Comparison of ENCODE assay signal across 30 mouse cellular contexts in the genomic region with DNA sequence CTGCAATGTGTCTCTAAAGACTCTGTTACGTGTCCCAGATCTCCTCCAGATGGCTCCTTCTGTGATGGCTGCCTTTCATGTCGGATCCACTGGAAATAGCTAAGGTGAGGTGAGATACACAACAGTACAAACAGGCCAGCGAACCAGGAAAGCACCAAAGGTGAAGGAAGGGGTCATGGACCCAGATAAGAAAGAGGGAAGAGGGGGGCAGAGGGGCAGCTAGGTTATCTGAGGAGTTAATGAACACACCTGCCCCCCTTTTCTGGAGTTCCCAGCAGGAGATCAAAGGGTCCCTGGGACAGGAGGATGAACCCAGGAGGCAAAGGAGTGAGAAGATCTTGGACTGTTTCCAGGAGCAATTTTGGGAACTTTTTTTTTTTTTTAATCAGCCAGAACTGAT. TPM values are rescaled to one million over a fixed set of nuclear protein-coding genes. Genes with fewer than 3 reads are reported as not detected.
"Had no signal": no experiment of that assay in that cellular context is flagged by ENCODE, and none has a peak within 500 bp of the region (broad histone marks: within the 10 kb centered on the region; RNA-seq: fewer than 3 reads in every experiment).

No protein-coding gene starts in this region.

- ATAC-seq: midbrain, embryonic 15.5 days had no signal

- H3K36me3 ChIP-seq: kidney, embryonic 15.5 days; limb, embryonic 12.5 days; limb, embryonic 15.5 days; midbrain, embryonic 12.5 days; midbrain, embryonic 15.5 days; neural tube, embryonic 12.5 days; neural tube, embryonic 15.5 days had no signal

- H3K9ac ChIP-seq: kidney, embryonic 15.5 days; limb, embryonic 12.5 days; limb, embryonic 15.5 days; midbrain, embryonic 12.5 days; midbrain, embryonic 15.5 days; neural tube, embryonic 12.5 days; neural tube, embryonic 15.5 days had no signal

- H3K9me3 ChIP-seq: kidney, embryonic 15.5 days; limb, embryonic 12.5 days; limb, embryonic 15.5 days; midbrain, embryonic 12.5 days; midbrain, embryonic 15.5 days; neural tube, embryonic 12.5 days; neural tube, embryonic 15.5 days had no signal

- H3K4me2 ChIP-seq: kidney, embryonic 15.5 days; limb, embryonic 12.5 days; limb, embryonic 15.5 days; midbrain, embryonic 12.5 days; midbrain, embryonic 15.5 days; neural tube, embryonic 12.5 days; neural tube, embryonic 15.5 days had no signal

- H3K27me3 ChIP-seq: kidney, embryonic 15.5 days; limb, embryonic 12.5 days; limb, embryonic 15.5 days; midbrain, embryonic 12.5 days; midbrain, embryonic 15.5 days; neural tube, embryonic 12.5 days; neural tube, embryonic 15.5 days had no signal

- H3K27ac ChIP-seq: kidney, embryonic 15.5 days; left cerebral cortex, adult 2 months; limb, embryonic 12.5 days; limb, embryonic 15.5 days; midbrain, embryonic 12.5 days; midbrain, embryonic 15.5 days; neural tube, embryonic 12.5 days; neural tube, embryonic 15.5 days had no signal

- H3K4me3 ChIP-seq: kidney, embryonic 15.5 days; left cerebral cortex, adult 2 months; limb, embryonic 12.5 days; limb, embryonic 15.5 days; midbrain, embryonic 12.5 days; midbrain, embryonic 15.5 days; neural tube, embryonic 12.5 days; neural tube, embryonic 15.5 days had no signal

- H3K4me1 ChIP-seq: kidney, embryonic 15.5 days; limb, embryonic 12.5 days; limb, embryonic 15.5 days; midbrain, embryonic 12.5 days; midbrain, embryonic 15.5 days; neural tube, embryonic 12.5 days; neural tube, embryonic 15.5 days had no signal

- DNase-seq: kidney, adult 11 months; kidney, adult 8-10 months; kidney, postnatal 10 days; kidney, postnatal 36 days; left cerebral cortex, postnatal 4 days; lung, adult 2 months; lung, postnatal 14 days; lung, postnatal 4 days; right cerebral cortex, postnatal 14 days; right cerebral cortex, postnatal 4 days; spleen, adult 18-20 months; thymus, adult 18-20 months; thymus, postnatal 4 days had no signal

RNA-seq across cellular contexts. Expression of gene Serpina16, which starts 9.4 kb away (rescaled TPM):
- total RNA-seq: layer of hippocampus, adult 8-10 months; layer of hippocampus, postnatal 10 days; layer of hippocampus, postnatal 36 days; left cerebral cortex, adult 2 months; left cerebral cortex, postnatal 14 days; left cerebral cortex, postnatal 4 days; megakaryocyte progenitor cell, adult 5-6 weeks; megakaryocyte-erythroid progenitor cell, adult 5-6 weeks had no signal
- polyA plus RNA-seq: kidney, embryonic 15.5 days; limb, embryonic 12.5 days; limb, embryonic 15.5 days; lung, adult 2 months; lung, embryonic 16.5 days; midbrain, embryonic 12.5 days; midbrain, embryonic 15.5 days; neural tube, embryonic 12.5 days had no signal

RNA-seq across cellular contexts. Expression of gene Serpina1f, which starts 9.9 kb away (rescaled TPM):
- total RNA-seq: layer of hippocampus, adult 8-10 months; layer of hippocampus, postnatal 10 days; layer of hippocampus, postnatal 36 days; left cerebral cortex, adult 2 months; left cerebral cortex, postnatal 14 days; left cerebral cortex, postnatal 4 days; megakaryocyte progenitor cell, adult 5-6 weeks; megakaryocyte-erythroid progenitor cell, adult 5-6 weeks had no signal
- polyA plus RNA-seq: kidney, embryonic 15.5 days; limb, embryonic 12.5 days; limb, embryonic 15.5 days; lung, adult 2 months; lung, embryonic 16.5 days; midbrain, embryonic 12.5 days; midbrain, embryonic 15.5 days; neural tube, embryonic 12.5 days; neural tube, embryonic 15.5 days; stomach, embryonic 16.5 days had no signal

RNA-seq across cellular contexts. Expression of gene Serpina6, which starts 28.4 kb away (rescaled TPM):
- total RNA-seq: layer of hippocampus, adult 8-10 months; layer of hippocampus, postnatal 10 days; layer of hippocampus, postnatal 36 days; left cerebral cortex, adult 2 months; left cerebral cortex, postnatal 14 days; left cerebral cortex, postnatal 4 days; megakaryocyte progenitor cell, adult 5-6 weeks; megakaryocyte-erythroid progenitor cell, adult 5-6 weeks had no signal
- polyA plus RNA-seq: lung, adult 2 months; midbrain, embryonic 12.5 days; midbrain, embryonic 15.5 days had no signal

RNA-seq across cellular contexts. Expression of gene Serpina10, which starts 54.1 kb away (rescaled TPM):
- total RNA-seq: layer of hippocampus, postnatal 10 days; layer of hippocampus, postnatal 36 days; left cerebral cortex, adult 2 months; left cerebral cortex, postnatal 14 days; left cerebral cortex, postnatal 4 days; megakaryocyte progenitor cell, adult 5-6 weeks; megakaryocyte-erythroid progenitor cell, adult 5-6 weeks had no signal
- polyA plus RNA-seq: lung, embryonic 16.5 days; midbrain, embryonic 12.5 days; testis, adult 2 months had no signal
